Mouse (Mus musculus): ENCODE data around the gene Alg1. TPM values are rescaled to one million over a fixed set of nuclear protein-coding genes. Genes with fewer than 3 reads are reported as not detected.
"Not testable (repeated sequence)": the region's sequence is repeated elsewhere in the genome, so short reads cannot be mapped to it uniquely, and the experiment has no call there.

Alg1 gene
- total RNA-seq, 2 experiments from 2014 or later = 17.0 to 17.6 TPM

GRCm38 (mm10) chr16:5228103-5228502 is 5.3 kb upstream of the Alg1 start:
- not testable (repeated sequence) for DNase-seq (ENCODE audit: low spot score in 2 of 2)

- DNase-seq (ENCODE audit: low spot score in 2 of 2) = no peak
Measured at GRCm38 (mm10) chr16:5232982-5233381, 439 bp upstream of the Alg1 start.

GRCm38 (mm10) chr16:5242355-5242754 is 8.9 kb downstream of the Alg1 start:
- DNase-seq (ENCODE audit: low spot score in 2 of 2) = no peak

GRCm38 (mm10) chr16:5242882-5243281 is 9.5 kb downstream of the Alg1 start:
- no peak for DNase-seq (ENCODE audit: low spot score in 2 of 2)

GRCm38 (mm10) chr16:5244411-5244810 is 11.0 kb downstream of the Alg1 start:
- DNase-seq (ENCODE audit: low spot score in 2 of 2) = peak; percentile 46 to 57

- no peak for DNase-seq (ENCODE audit: low spot score in 2 of 2)
Measured at GRCm38 (mm10) chr16:5250891-5251290, 17.5 kb downstream of the Alg1 start.

GRCm38 (mm10) chr16:5252260-5252659 is 18.8 kb downstream of the Alg1 start:
- no peak for DNase-seq (ENCODE audit: low spot score in 2 of 2)

- peak; percentile 67 to 78 for DNase-seq (ENCODE audit: low spot score in 2 of 2)
Measured at GRCm38 (mm10) chr16:5254346-5255025, 21.1 kb downstream of the Alg1 start.

- DNase-seq (ENCODE audit: low spot score in 2 of 2) = no peak
Measured at GRCm38 (mm10) chr16:5255081-5255740, 21.8 kb downstream of the Alg1 start.

GRCm38 (mm10) chr16:5255779-5256496 is 22.5 kb downstream of the Alg1 start, which contains the start of gene Eef2kmt:
Gene Eef2kmt (minus strand): TSS chr16:5255983.
- peak; percentile 95 to 98 for DNase-seq (ENCODE audit: low spot score in 2 of 2)

- no peak for DNase-seq (ENCODE audit: low spot score in 2 of 2)
Measured at GRCm38 (mm10) chr16:5263156-5263555, 29.7 kb downstream of the Alg1 start.

GRCm38 (mm10) chr16:5263926-5264325 is 30.5 kb downstream of the Alg1 start:
- DNase-seq (ENCODE audit: low spot score in 2 of 2) = no peak

- DNase-seq (ENCODE audit: low spot score in 2 of 2) = no peak
Measured at GRCm38 (mm10) chr16:5271411-5272035, 38.1 kb downstream of the Alg1 start.

GRCm38 (mm10) chr16:5272371-5272770 is 39.0 kb downstream of the Alg1 start:
- DNase-seq (ENCODE audit: low spot score in 2 of 2) = no peak

- no peak for DNase-seq (ENCODE audit: low spot score in 2 of 2)
Measured at GRCm38 (mm10) chr16:5279571-5280222, 46.3 kb downstream of the Alg1 start.

- DNase-seq (ENCODE audit: low spot score in 2 of 2) = no peak
Measured at GRCm38 (mm10) chr16:5282686-5283085, 49.3 kb downstream of the Alg1 start.

- DNase-seq (ENCODE audit: low spot score in 2 of 2) = no peak
Measured at GRCm38 (mm10) chr16:5285376-5285775, 52.0 kb downstream of the Alg1 start.

Measured in gastrocnemius, postnatal 4 days (tissue).